Mouse (Mus musculus) liver, embryonic 14.5 days (tissue): ENCODE results near the gene Birc2. TPM values are rescaled to one million over a fixed set of nuclear protein-coding genes. Genes with fewer than 3 reads are reported as not detected.

Experiments
- ATAC-seq: fragments of 200-750 bp; cut with Nextera tagmentation; 2 replicates; pipeline ENCODE4 v1.8.0; 2017; ENCODE audit warnings: moderate number of reproducible peaks, mild to moderate bottlenecking, moderate library complexity; ENCODE audit not compliant: insufficient read depth
- DNase-seq, 3 experiments: peaks; one replicate each; pipeline ENCODE4 v3.0.0-alpha.2; 2012 to 2013; ENCODE audit warnings: low read depth in 3 of 3, low spot score in 3 of 3
- H3K27ac ChIP-seq: fragments of 300-500 bp; sonication (generic); 2 replicates; pipeline ENCODE4 v1.5.1; 2014; ENCODE audit warnings: moderate library complexity, mild to moderate bottlenecking, control low read depth, inconsistent platforms
- H3K27me3 ChIP-seq: fragments of 300-500 bp; sonication (generic); 2 replicates; pipeline ENCODE4 v1.6.1; 2014; ENCODE audit warnings: mild to moderate bottlenecking, low read length, moderate library complexity; ENCODE audit not compliant: control insufficient read depth, insufficient read depth
- H3K36me3 ChIP-seq: fragments of 300-500 bp; sonication (generic); replicated peaks from 2 replicates; pipeline ENCODE4 v1.6.1; 2014; ENCODE audit warnings: low read depth; ENCODE audit not compliant: control insufficient read depth, insufficient read depth
- H3K4me1 ChIP-seq, 2 experiments: fragments of 200-500 bp in 1 of 2; fragments of 300-500 bp in 1 of 2; sonication (generic) in 1 of 2; replicated peaks; 2 replicates each; pipeline ENCODE4 v1.6.1; 2012 to 2014; ENCODE audit warnings: antibody characterized with exemption in 1 of 2, inconsistent platforms in 1 of 2, low read length in 1 of 2; ENCODE audit not compliant: control insufficient read depth in 2 of 2, insufficient read depth in 2 of 2
- H3K4me2 ChIP-seq: fragments of 300-500 bp; sonication (generic); 2 replicates; pipeline ENCODE4 v1.6.1; 2014; ENCODE audit warnings: low read depth, mild to moderate bottlenecking, control low read depth, moderate library complexity
- H3K4me3 ChIP-seq, 2 experiments: fragments of 200-500 bp in 1 of 2; fragments of 300-500 bp in 1 of 2; sonication (generic) in 1 of 2; 2 replicates each; pipeline ENCODE4 v1.5.1; 2012 to 2014; ENCODE audit warnings: low read depth in 2 of 2, low read length in 2 of 2, mild to moderate bottlenecking in 2 of 2, control low read depth in 1 of 2, inconsistent platforms in 1 of 2, moderate library complexity in 1 of 2; ENCODE audit not compliant: insufficient read depth in 1 of 2
- H3K9ac ChIP-seq: fragments of 300-500 bp; sonication (generic); replicated peaks from 2 replicates; pipeline ENCODE4 v1.6.1; 2014; ENCODE audit warnings: mild to moderate bottlenecking, control low read depth, moderate library complexity
- H3K9me3 ChIP-seq: fragments of 300-500 bp; sonication (generic); 2 replicates; pipeline ENCODE4 v1.6.1; 2016; ENCODE audit warnings: low read length, mixed read lengths; ENCODE audit not compliant: control insufficient read depth
- CTCF ChIP-seq: IDR thresholded peaks from 2 replicates; pipeline ENCODE4 v1.5.1; 2016; ENCODE audit warnings: antibody characterized with exemption, low read depth, control low read depth
- EP300 ChIP-seq: IDR thresholded peaks from 2 replicates; pipeline ENCODE4 v1.6.1; 2016; ENCODE audit warnings: antibody characterized with exemption, low read depth
- WGBS: fragments of 180-500 bp; shearing (Covaris S2); extraction: QIAGEN DNeasy Blood & Tissue Kit; methylation state at CpG from one replicate; pipeline ENCODE4 v1.1.7; 2014; ENCODE audit not compliant: insufficient replicate concordance; 5-methylcytosine and 5-hydroxymethylcytosine counted together
- polyA plus RNA-seq, 2 experiments: library from polyadenylated mRNA; depleted of rRNA in 1 of 2; stranded (reverse) in 1 of 2; unstranded in 1 of 2; fragments of >200 nt; fragmentation: Nextera tagmentation in 1 of 2; extraction: Ambion mirVana in 1 of 2; gene quantifications; 2 replicates each; pipeline versions ENCODE4 v1.2.1 to v1.2.3; 2012 to 2014

Gene Birc2
- polyA plus RNA-seq, 2 experiments: 9.4 to 14.1 TPM

GRCm38 (mm10) chr9:7786086-7786485 lies 50.8 kb downstream of the Birc2 start:
- H3K36me3 ChIP-seq: no peaks in the 10 kb centered on the region; the same call in none of the 2 replicates
- no peak overlapping the region for H3K4me2 ChIP-seq
- no peaks in the 10 kb centered on the region for H3K27me3 ChIP-seq
- no peak overlapping the region for H3K27ac ChIP-seq
- WGBS: 85% methylated on average over 7 of the region's 7 CpGs
- ATAC-seq: no peak
- TF ChIP-seq CTCF: no peak
- no peak for TF ChIP-seq EP300
- H3K9ac ChIP-seq: no peak overlapping the region
- H3K4me3 ChIP-seq: no peak overlapping the region
- no peaks in the 10 kb centered on the region for H3K9me3 ChIP-seq
- peaks cover 24 to 32% of the 10 kb centered on the region in 2 experiments for H3K4me1 ChIP-seq
- DNase-seq: no peak

- no peak overlapping the region for H3K9ac ChIP-seq
- peaks cover 24 to 30% of the 10 kb centered on the region in 2 experiments for H3K4me1 ChIP-seq
- DNase-seq (no peak), ATAC-seq (no peak)
- H3K4me2 ChIP-seq: no peak overlapping the region
- H3K36me3 ChIP-seq: no peaks in the 10 kb centered on the region; the same call in 1 of the 2 replicates
- H3K27me3 ChIP-seq: no peaks in the 10 kb centered on the region
- 78% methylated on average over 3 of the region's 3 CpGs for WGBS
- no peak overlapping the region for H3K27ac ChIP-seq
- no peak overlapping the region for H3K4me3 ChIP-seq
- no peak for TF ChIP-seq EP300
- TF ChIP-seq CTCF: no peak
- no peaks in the 10 kb centered on the region for H3K9me3 ChIP-seq
Measured at GRCm38 (mm10) chr9:7785396-7785795, 51.5 kb downstream of the Birc2 start.

- H3K9ac ChIP-seq: no peak overlapping the region
- no peak for DNase-seq
Measured at GRCm38 (mm10) chr9:7784615-7785012, 52.2 kb downstream of the Birc2 start.

GRCm38 (mm10) chr9:7783823-7784614 lies 52.8 kb downstream of the Birc2 start:
- Histone ChIP-seq H3K4me2 (no peak overlapping the region), H3K9ac (no peak overlapping the region), H3K27me3 (no peaks in the 10 kb centered on the region), H3K4me3 (no peak overlapping the region), H3K9me3 (no peaks in the 10 kb centered on the region), H3K27ac (no peak overlapping the region), H3K4me1 (peaks cover 20 to 33% of the 10 kb centered on the region in 2 experiments), H3K36me3 (no peaks in the 10 kb centered on the region; the same call in 1 of the 2 replicates)
- TF ChIP-seq CTCF (no peak), EP300 (no peak)
- WGBS: 73% methylated on average over 15 of the region's 15 CpGs
- ATAC-seq: no peak
- DNase-seq: no peak

More at GRCm38 (mm10) chr9:7784615-7785012, 52.2 kb downstream of the Birc2 start:
- H3K4me2 ChIP-seq: no peak overlapping the region
- H3K27me3 ChIP-seq: no peaks in the 10 kb centered on the region
- H3K4me3 ChIP-seq: no peak overlapping the region
- H3K4me1 ChIP-seq: peaks cover 24 to 30% of the 10 kb centered on the region in 2 experiments
- H3K9me3 ChIP-seq: no peaks in the 10 kb centered on the region
- H3K27ac ChIP-seq: no peak overlapping the region
- H3K36me3 ChIP-seq: no peaks in the 10 kb centered on the region; the same call in 1 of the 2 replicates
- ATAC-seq: no peak
- 72% methylated on average over 1 of the region's 1 CpGs for WGBS
- TF ChIP-seq CTCF (no peak), EP300 (no peak)

GRCm38 (mm10) chr9:7780250-7781150 lies 56.4 kb downstream of the Birc2 start:
- peak overlapping the region; percentile 34 for H3K4me2 ChIP-seq
- DNase-seq (peak in 2 of 3 experiments; percentile 15 to 43), ATAC-seq (peak; percentile 88)
- H3K36me3 ChIP-seq: peaks cover 3% of the 10 kb centered on the region; the same call in 1 of the 2 replicates
- TF ChIP-seq EP300 (peak; percentile 70), CTCF (no peak)
- peak overlapping the region; percentile 7; the same call in 1 of the 2 replicates for H3K9ac ChIP-seq
- 21% methylated on average over 8 of the region's 8 CpGs for WGBS
- H3K4me1 ChIP-seq: peaks cover 21 to 34% of the 10 kb centered on the region in 2 experiments
- no peak overlapping the region for H3K4me3 ChIP-seq
- H3K9me3 ChIP-seq: no peaks in the 10 kb centered on the region
- peak overlapping the region; percentile 30 for H3K27ac ChIP-seq
- H3K27me3 ChIP-seq: no peaks in the 10 kb centered on the region
